Mouse (Mus musculus) ES-Bruce4 (cell line): Measurements from ENCODE around the gene Furin. TPM values are rescaled to one million over a fixed set of nuclear protein-coding genes. Genes with fewer than 3 reads are reported as not detected.

Experiments used
- H3K27ac ChIP-seq: 2 replicates; pipeline ENCODE4 v1.5.1; 2012; ENCODE audit warnings: low read length, inconsistent platforms; ENCODE audit not compliant: insufficient read depth
- H3K27me3 ChIP-seq: 2 replicates; pipeline ENCODE4 v1.6.1; 2012; ENCODE audit warnings: mild to moderate bottlenecking, low read length, inconsistent platforms; ENCODE audit not compliant: control insufficient read depth, poor library complexity, insufficient read depth, severe bottlenecking
- H3K36me3 ChIP-seq: 2 replicates; pipeline ENCODE4 v1.6.1; 2012; ENCODE audit warnings: inconsistent platforms, mild to moderate bottlenecking, low read length, moderate library complexity; ENCODE audit not compliant: control insufficient read depth, poor library complexity, insufficient read depth, severe bottlenecking
- H3K4me1 ChIP-seq: one replicate; pipeline ENCODE4 v1.8.1; 2011; ENCODE audit warnings: low read length; ENCODE audit not compliant: control insufficient read depth, insufficient read depth
- H3K4me3 ChIP-seq: 2 replicates; pipeline ENCODE4 v1.5.1; 2011; ENCODE audit warnings: low read depth, mild to moderate bottlenecking, low read length
- H3K9ac ChIP-seq: 2 replicates; pipeline ENCODE4 v1.6.1; 2012; ENCODE audit warnings: low read depth, mild to moderate bottlenecking, inconsistent platforms; ENCODE audit not compliant: poor library complexity, severe bottlenecking
- H3K9me3 ChIP-seq: replicated peaks from 2 replicates; pipeline ENCODE4 v1.6.1; 2012; ENCODE audit warnings: mild to moderate bottlenecking, low read length, inconsistent platforms; ENCODE audit not compliant: control insufficient read depth, poor library complexity, insufficient read depth, severe bottlenecking
- CTCF ChIP-seq: IDR thresholded peaks from one replicate; pipeline ENCODE4 v1.8.1; 2011; ENCODE audit warnings: low read depth, low read length
- EP300 ChIP-seq: IDR thresholded peaks from 2 replicates; pipeline ENCODE4 v1.6.1; 2011; ENCODE audit warnings: low read depth, low read length; ENCODE audit not compliant: insufficient read depth
- POLR2A ChIP-seq: IDR thresholded peaks from one replicate; pipeline ENCODE4 v1.8.1; 2011; ENCODE audit warnings: low read length; ENCODE audit not compliant: insufficient read depth
- polyA plus RNA-seq: library from polyadenylated mRNA; stranded (reverse); fragments of >200 nt; gene quantifications from 2 replicates; pipeline ENCODE4 v1.2.4, GENCODE M21; 2011; ENCODE audit warnings: low read depth; ENCODE audit not compliant: missing spikeins, insufficient read depth, insufficient read length

Gene Furin
- polyA plus RNA-seq, 1 experiment: 32.5 TPM

GRCm38 (mm10) chr7:80416969-80417368 lies 11.7 kb upstream of the Furin start:
- Histone ChIP-seq H3K4me1 (no peaks in the 10 kb centered on the region), H3K27ac (no peak overlapping the region), H3K9me3 (no peaks in the 10 kb centered on the region), H3K27me3 (no peaks in the 10 kb centered on the region), H3K36me3 (no peaks in the 10 kb centered on the region), H3K9ac (no peak overlapping the region), H3K4me3 (no peak overlapping the region)
- TF ChIP-seq POLR2A: no peak
- TF ChIP-seq EP300: no peak
- no peak for TF ChIP-seq CTCF

- Histone ChIP-seq H3K4me1 (no peaks in the 10 kb centered on the region), H3K9me3 (no peaks in the 10 kb centered on the region), H3K9ac (no peak overlapping the region), H3K4me3 (no peak overlapping the region), H3K27ac (no peak overlapping the region), H3K36me3 (no peaks in the 10 kb centered on the region), H3K27me3 (no peaks in the 10 kb centered on the region)
- TF ChIP-seq EP300 (no peak), CTCF (no peak), POLR2A (no peak)
Observed at GRCm38 (mm10) chr7:80414303-80414855, 9.1 kb upstream of the Furin start.

DNA sequence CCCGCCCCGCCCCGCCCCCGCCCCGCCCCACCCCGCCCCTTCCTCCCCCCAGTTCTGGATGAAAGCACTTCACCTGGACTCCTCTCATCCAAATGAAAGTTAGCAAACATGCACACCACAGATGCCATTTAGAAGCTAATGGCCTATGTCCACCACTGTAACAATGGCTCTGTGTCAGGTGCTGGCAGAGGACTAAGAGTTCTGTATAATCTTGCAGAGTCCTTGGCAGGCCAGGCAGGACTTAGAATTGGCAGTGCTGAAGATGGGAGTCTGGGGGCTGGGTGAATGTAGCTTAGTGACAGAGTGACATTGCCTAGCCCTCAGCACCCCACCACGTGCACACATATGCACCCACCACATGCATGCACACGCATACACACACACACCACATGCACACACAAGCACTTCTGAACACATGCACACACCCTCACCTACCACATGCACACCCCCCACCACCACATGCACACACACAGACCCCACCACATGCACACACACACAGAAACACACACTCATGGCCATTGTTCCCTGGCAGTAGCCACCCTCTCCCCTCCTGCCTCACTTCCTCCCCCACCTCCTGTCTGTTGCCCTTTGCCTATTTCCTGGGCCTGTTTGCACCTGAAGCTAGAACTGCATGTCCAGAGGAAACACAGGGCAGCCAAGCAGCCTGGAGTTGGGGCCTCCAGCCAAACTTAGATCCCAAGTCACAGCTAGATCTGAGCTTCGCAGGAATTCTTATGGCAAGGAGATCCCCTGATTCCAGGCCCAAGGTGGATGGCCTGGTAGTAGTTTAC lies 8.5 kb upstream of the Furin start:
- Histone ChIP-seq H3K4me3 (no peak overlapping the region), H3K9ac (no peak overlapping the region), H3K4me1 (no peaks in the 10 kb centered on the region), H3K36me3 (no peaks in the 10 kb centered on the region), H3K27ac (no peak overlapping the region), H3K9me3 (no peaks in the 10 kb centered on the region), H3K27me3 (no peaks in the 10 kb centered on the region)
- no peak for TF ChIP-seq CTCF
- TF ChIP-seq POLR2A: no peak
- TF ChIP-seq EP300: no peak

DNA sequence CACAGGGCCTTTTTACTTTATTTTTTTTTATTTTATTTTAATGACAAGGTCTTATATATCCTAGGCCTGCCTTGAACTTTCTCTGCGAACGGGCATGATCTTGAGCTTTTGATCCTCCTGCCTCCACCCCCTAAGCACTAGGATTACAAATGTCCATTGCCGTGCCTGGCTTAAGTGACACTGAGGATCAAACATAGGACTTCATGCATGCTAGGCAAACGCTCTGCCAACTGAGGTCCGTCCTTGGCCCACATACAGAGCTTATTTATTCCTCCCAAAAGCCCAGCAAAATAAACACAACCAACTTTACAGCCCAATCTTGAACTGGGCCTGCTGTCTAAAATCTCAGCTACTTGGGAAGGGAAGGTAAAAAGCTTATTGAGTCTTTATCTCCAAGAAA lies 7.5 kb upstream of the Furin start:
- H3K27me3 ChIP-seq: no peaks in the 10 kb centered on the region
- no peak overlapping the region for H3K9ac ChIP-seq
- H3K4me1 ChIP-seq: no peaks in the 10 kb centered on the region
- no peak overlapping the region for H3K27ac ChIP-seq
- TF ChIP-seq POLR2A (no peak), EP300 (no peak), CTCF (no peak)
- H3K4me3 ChIP-seq: no peak overlapping the region
- H3K9me3 ChIP-seq: no peaks in the 10 kb centered on the region
- H3K36me3 ChIP-seq: no peaks in the 10 kb centered on the region

- H3K27ac ChIP-seq: no peak overlapping the region
- no peak overlapping the region for H3K4me3 ChIP-seq
- TF ChIP-seq EP300 (no peak), CTCF (no peak), POLR2A (no peak)
- no peaks in the 10 kb centered on the region for H3K9me3 ChIP-seq
- no peaks in the 10 kb centered on the region for H3K36me3 ChIP-seq
- H3K4me1 ChIP-seq: no peaks in the 10 kb centered on the region
- H3K9ac ChIP-seq: no peak overlapping the region
- no peaks in the 10 kb centered on the region for H3K27me3 ChIP-seq
Observed at GRCm38 (mm10) chr7:80412279-80412678, 7.0 kb upstream of the Furin start.

GRCm38 (mm10) chr7:80410380-80410779 lies 5.1 kb upstream of the Furin start:
- H3K27ac ChIP-seq: no peak overlapping the region
- no peak for TF ChIP-seq POLR2A
- no peak for TF ChIP-seq CTCF
- no peak for TF ChIP-seq EP300
- no peaks in the 10 kb centered on the region for H3K27me3 ChIP-seq
- no peaks in the 10 kb centered on the region for H3K36me3 ChIP-seq
- H3K4me1 ChIP-seq: no peaks in the 10 kb centered on the region
- H3K4me3 ChIP-seq: no peak overlapping the region
- H3K9ac ChIP-seq: no peak overlapping the region
- H3K9me3 ChIP-seq: no peaks in the 10 kb centered on the region
